Mouse (Mus musculus) liver, postnatal 0 days (tissue): ENCODE data around the gene Olfr312. TPM values are rescaled to one million over a fixed set of nuclear protein-coding genes. Genes with fewer than 3 reads are reported as not detected.

ENCODE experiments used
- ATAC-seq: fragments of 200-750 bp; cut with Nextera tagmentation; 2 replicates; pipeline ENCODE4 v1.8.0; 2017; ENCODE audit warnings: mild to moderate bottlenecking, moderate library complexity
- DNase-seq: peaks from one replicate; pipeline ENCODE4 v3.0.0-alpha.2; 2016
- H3K27ac ChIP-seq: fragments of 300-500 bp; sonication (generic); 2 replicates; pipeline ENCODE4 v1.5.1; 2014; ENCODE audit warnings: antibody characterized with exemption, moderate library complexity, mild to moderate bottlenecking, low read depth
- H3K27me3 ChIP-seq: fragments of 300-500 bp; sonication (generic); 2 replicates; pipeline ENCODE4 v1.6.1; 2014; ENCODE audit warnings: low read length, control low read depth, mixed read lengths; ENCODE audit not compliant: insufficient read depth
- H3K36me3 ChIP-seq: fragments of 300-500 bp; sonication (generic); replicated peaks from 2 replicates; pipeline ENCODE4 v1.6.1; 2014; ENCODE audit warnings: mild to moderate bottlenecking, control low read depth, low read length, moderate library complexity, mixed read lengths; ENCODE audit not compliant: insufficient read depth
- H3K4me1 ChIP-seq: fragments of 300-500 bp; sonication (generic); 2 replicates; pipeline ENCODE4 v1.6.1; 2014; ENCODE audit warnings: antibody characterized with exemption, mild to moderate bottlenecking, control low read depth; ENCODE audit not compliant: insufficient read depth
- H3K4me2 ChIP-seq: fragments of 300-500 bp; sonication (generic); 2 replicates; pipeline ENCODE4 v1.6.1; 2014; ENCODE audit warnings: low read depth, mild to moderate bottlenecking, low read length, moderate library complexity, mixed read lengths
- H3K4me3 ChIP-seq: fragments of 300-500 bp; sonication (generic); 2 replicates; pipeline ENCODE4 v1.5.1; 2014; ENCODE audit warnings: low read depth, low read length
- H3K9ac ChIP-seq: fragments of 300-500 bp; sonication (generic); replicated peaks from 2 replicates; pipeline ENCODE4 v1.6.1; 2014; ENCODE audit warnings: mild to moderate bottlenecking, moderate library complexity
- H3K9me3 ChIP-seq: fragments of 300-500 bp; sonication (generic); 2 replicates; pipeline ENCODE4 v1.6.1; 2016; ENCODE audit warnings: mild to moderate bottlenecking, control low read depth, low read length, mixed read lengths
- CTCF ChIP-seq: sonication (generic); IDR thresholded peaks from 2 replicates; pipeline ENCODE4 v1.5.1; 2016; ENCODE audit warnings: antibody characterized with exemption, low read depth
- EP300 ChIP-seq: IDR thresholded peaks from 2 replicates; pipeline ENCODE4 v1.6.1; 2016; ENCODE audit warnings: antibody characterized with exemption, low read depth, mild to moderate bottlenecking
- WGBS: fragments of 180-500 bp; shearing (Covaris S2); extraction: QIAGEN DNeasy Blood & Tissue Kit; methylation state at CpG from one replicate; pipeline ENCODE4 v1.1.7; 2014; ENCODE audit not compliant: insufficient replicate concordance; 5-methylcytosine and 5-hydroxymethylcytosine counted together
- polyA plus RNA-seq: library from polyadenylated mRNA; unstranded; fragments of >200 nt; fragmentation: Nextera tagmentation; extraction: Ambion mirVana; gene quantifications from 2 replicates; pipeline ENCODE4 v1.2.1, GENCODE M21; 2015

Olfr312 gene
- polyA plus RNA-seq, 1 experiment from 2014 or later, result not detected

DNA sequence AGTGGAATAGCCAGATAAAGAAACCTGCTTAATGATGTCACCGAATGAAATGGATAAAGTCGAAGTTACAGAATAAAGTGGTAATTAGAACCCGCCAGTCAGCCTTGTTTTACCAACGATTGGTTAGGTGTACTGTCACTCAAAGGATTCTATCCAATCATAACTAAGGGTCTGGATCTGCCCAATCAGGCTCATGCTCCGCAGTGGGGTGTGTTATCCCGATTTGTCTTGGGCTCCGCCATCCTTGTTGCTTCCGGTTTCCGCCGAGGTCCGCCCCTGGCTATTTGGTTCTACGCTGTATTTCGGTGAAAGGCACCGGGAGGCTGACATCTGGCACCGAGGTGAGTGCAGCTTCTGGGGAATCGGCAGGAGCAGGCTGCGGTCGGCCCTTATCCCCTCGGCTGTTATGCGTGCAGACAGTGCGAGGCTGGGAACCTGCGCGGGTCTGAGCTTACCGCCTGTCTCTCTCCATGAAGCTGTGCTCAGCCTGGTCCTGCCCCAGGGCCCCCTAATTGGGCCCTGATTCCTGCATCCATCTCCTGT lies 18.0 kb downstream of the Olfr312 start, which contains the start of gene Gm12258:
Gene Gm12258 (plus strand): TSS at position 240 of the 543 bp plus-strand sequence.
- peak; percentile 100 for ATAC-seq
- DNase-seq, result peak; percentile 88
- 0% methylated on average over 24 of the region's 24 CpGs for WGBS
- TF ChIP-seq EP300 (peak; percentile 57; the same call in 1 of the 2 replicates), CTCF (no peak)
- H3K9ac ChIP-seq, result peak within 1 kb of the TSS; percentile 79
- H3K4me1 ChIP-seq, result peaks cover 10% of the 10 kb centered on the region
- H3K27me3 ChIP-seq, result no peaks in the 10 kb centered on the region
- H3K4me2 ChIP-seq, result peak within 1 kb of the TSS; percentile 88
- peak within 1 kb of the TSS; percentile 70 for H3K4me3 ChIP-seq
- H3K9me3 ChIP-seq, result no peaks in the 10 kb centered on the region
- H3K27ac ChIP-seq, result peak within 1 kb of the TSS; percentile 60
- peaks cover 4% of the 10 kb centered on the region; the same call in 1 of the 2 replicates for H3K36me3 ChIP-seq

DNA sequence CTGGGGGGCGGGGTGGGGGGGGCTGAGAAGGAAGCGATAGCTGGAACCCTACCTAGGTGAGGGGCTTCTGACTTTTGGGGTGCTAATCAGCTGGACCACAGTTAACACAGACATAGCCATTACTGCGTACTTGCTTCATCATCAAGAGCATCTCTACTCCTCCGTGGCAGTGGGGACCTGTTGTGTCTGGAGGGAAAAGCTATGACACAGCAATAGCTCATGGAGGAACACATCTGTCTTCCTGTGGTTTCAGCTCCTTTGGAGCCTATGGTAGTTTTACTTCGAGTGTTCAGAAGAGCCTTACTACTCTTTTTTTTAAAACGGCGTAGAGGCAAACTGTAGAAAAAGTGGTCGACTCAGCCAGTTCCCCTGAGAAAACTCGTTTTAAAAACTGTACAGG lies 18.6 kb downstream of the Olfr312 start:
- DNase-seq, result no peak
- WGBS, result 20% methylated on average over 9 of the region's 9 CpGs
- Histone ChIP-seq H3K27me3 (no peaks in the 10 kb centered on the region), H3K9ac (peak overlapping the region; percentile 79), H3K4me3 (peak overlapping the region; percentile 70), H3K4me2 (peak overlapping the region; percentile 88), H3K36me3 (peaks cover 7% of the 10 kb centered on the region; the same call in 1 of the 2 replicates), H3K4me1 (peaks cover 10% of the 10 kb centered on the region), H3K9me3 (no peaks in the 10 kb centered on the region), H3K27ac (peak overlapping the region; percentile 60; the same call in 1 of the 2 replicates)
- no peak for ATAC-seq
- TF ChIP-seq EP300 (no peak), CTCF (no peak)

DNA sequence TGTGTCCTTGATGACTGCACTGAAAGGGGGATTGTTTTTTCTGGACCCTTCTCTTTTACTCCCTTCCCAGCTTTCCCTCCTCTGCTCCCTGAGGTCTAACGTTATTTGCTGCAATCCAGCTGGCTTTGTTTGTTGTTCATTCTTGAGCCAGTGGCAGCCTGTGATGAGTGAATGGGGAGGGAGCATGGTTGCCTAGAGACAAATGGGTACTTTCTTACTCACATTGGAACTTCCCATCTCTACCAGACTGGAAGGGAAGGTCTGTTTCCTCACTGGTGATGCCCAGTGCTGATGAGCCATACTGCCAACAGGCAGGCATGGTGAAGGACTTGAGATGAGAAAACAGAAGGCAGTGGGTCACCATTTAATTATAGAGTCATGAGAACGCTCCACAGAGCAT lies 20.7 kb downstream of the Olfr312 start:
- Histone ChIP-seq H3K27ac (no peak overlapping the region), H3K36me3 (peaks cover 15% of the 10 kb centered on the region), H3K9ac (no peak overlapping the region), H3K9me3 (no peaks in the 10 kb centered on the region), H3K4me1 (peaks cover 10% of the 10 kb centered on the region), H3K4me2 (no peak overlapping the region), H3K27me3 (no peaks in the 10 kb centered on the region), H3K4me3 (no peak overlapping the region)
- 70% methylated on average over 2 of the region's 2 CpGs for WGBS
- ATAC-seq, result no peak
- no peak for DNase-seq
- no peak for TF ChIP-seq CTCF

DNA sequence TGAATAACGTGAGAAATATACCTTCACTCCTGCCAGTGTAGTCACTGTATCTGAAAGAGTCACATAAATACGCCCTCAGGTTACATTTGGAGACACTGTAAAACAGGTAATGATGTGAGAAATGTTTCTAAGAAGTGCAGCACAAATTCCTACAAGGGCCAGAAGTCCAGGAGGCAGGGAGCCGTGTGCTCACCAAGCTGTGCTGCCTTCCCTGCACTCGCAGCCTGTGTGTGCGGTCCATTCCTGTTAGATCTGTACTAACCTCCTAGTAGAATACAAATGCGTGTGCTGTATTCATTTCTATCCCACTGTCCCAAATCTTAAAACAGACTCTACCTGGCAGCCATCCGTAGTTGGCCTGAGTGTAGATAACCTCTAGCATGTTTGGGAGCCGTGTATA lies 31.7 kb downstream of the Olfr312 start:
- WGBS, result 87% methylated on average over 8 of the region's 8 CpGs
- Histone ChIP-seq H3K27ac (no peak overlapping the region), H3K36me3 (peaks cover 44% of the 10 kb centered on the region), H3K4me1 (no peaks in the 10 kb centered on the region), H3K4me2 (no peak overlapping the region), H3K9ac (no peak overlapping the region), H3K9me3 (peaks cover 21% of the 10 kb centered on the region), H3K4me3 (no peak overlapping the region), H3K27me3 (no peaks in the 10 kb centered on the region)
- DNase-seq, result no peak
- ATAC-seq, result no peak
- TF ChIP-seq CTCF, result no peak
- TF ChIP-seq EP300, result no peak

DNA sequence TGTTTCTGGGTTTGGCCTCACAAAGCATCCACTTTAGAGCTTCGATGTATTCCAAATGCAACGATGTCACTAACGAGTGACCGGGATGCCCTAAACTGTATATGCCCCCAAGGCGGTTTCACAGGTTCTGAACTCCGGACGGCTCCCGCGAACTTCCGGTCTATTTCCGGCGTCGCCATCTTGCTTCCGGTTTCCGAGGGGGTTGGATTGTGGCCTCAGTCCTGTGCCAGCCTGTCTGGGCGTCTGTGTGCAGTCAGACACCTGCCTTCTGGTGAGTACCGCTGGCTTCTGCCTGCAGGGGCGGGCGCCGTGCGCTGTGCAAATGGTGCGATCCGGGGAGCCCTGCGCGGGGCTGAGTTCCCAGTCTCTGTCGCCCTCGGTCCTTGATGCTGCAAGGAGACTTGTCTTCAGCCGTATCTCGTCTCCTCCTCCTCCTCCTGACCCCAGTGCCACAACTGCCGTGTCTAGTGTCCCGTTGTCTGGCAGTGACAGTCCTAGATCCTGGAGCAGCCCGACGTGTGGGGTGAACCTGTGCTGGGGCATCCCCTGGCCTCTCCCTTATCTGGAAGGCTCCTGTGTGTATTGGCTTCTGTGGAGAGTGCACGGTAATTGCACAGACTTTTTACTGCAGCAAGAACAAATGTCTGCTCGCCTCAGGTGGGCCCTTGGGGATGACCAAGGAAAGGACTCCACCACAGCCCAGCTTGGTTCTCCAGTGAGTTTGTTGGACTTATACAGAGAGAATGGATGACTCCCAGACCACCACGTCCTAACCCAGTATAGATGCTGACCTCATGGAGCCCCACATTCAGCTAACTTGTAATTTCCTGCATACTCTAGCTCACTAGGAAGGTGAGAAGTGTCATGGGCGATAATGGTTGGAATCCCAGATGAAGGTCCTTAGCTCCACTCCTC lies 38.3 kb downstream of the Olfr312 start, which contains the start of gene 2810021J22Rik:
Gene 2810021J22Rik (plus strand): TSS at position 178 of the 915 bp plus-strand sequence.
- TF ChIP-seq EP300 (no peak; the same call in 1 of the 2 replicates), CTCF (peak; percentile 39)
- peak; percentile 95 for ATAC-seq
- Histone ChIP-seq H3K27ac (peak within 1 kb of the TSS; percentile 75), H3K9ac (peak within 1 kb of the TSS; percentile 77), H3K9me3 (no peaks in the 10 kb centered on the region), H3K27me3 (no peaks in the 10 kb centered on the region), H3K4me2 (peak within 1 kb of the TSS; percentile 93), H3K36me3 (0 out of 2 replicates have a peak, but pooled peaks cover 7% of the 10 kb centered on the region), H3K4me3 (peak within 1 kb of the TSS; percentile 87), H3K4me1 (peaks cover 8% of the 10 kb centered on the region)
- WGBS, result 3% methylated on average over 37 of the region's 37 CpGs
- DNase-seq, result peak; percentile 87

DNA sequence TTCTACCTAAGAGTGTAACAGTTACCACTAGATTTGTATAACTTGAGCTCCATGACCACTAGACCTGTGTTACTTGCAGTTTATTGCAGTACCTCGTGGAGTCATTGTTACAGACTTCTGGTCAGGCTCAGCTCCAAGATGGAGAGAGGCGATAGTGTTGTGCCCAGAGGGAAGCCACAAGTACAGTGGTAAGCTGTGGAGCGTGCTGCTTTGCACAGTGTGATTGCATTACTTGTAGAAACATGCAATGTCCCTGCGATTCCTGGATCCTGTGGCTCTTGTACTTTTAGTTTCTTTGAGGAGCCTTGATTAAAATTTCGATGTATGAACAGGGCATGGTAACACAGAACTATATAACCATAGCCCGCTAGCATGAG lies 38.9 kb downstream of the Olfr312 start:
- peak overlapping the region; percentile 87 for H3K4me3 ChIP-seq
- 0 out of 2 replicates have a peak, but pooled peaks cover 7% of the 10 kb centered on the region for H3K36me3 ChIP-seq
- no peak overlapping the region; the same call in 1 of the 2 replicates for H3K27ac ChIP-seq
- H3K27me3 ChIP-seq, result no peaks in the 10 kb centered on the region
- ATAC-seq, result no peak
- peaks cover 8% of the 10 kb centered on the region for H3K4me1 ChIP-seq
- DNase-seq, result no peak
- WGBS, result 71% methylated on average over 6 of the region's 6 CpGs
- no peaks in the 10 kb centered on the region for H3K9me3 ChIP-seq
- peak overlapping the region; percentile 77; the same call in 1 of the 2 replicates for H3K9ac ChIP-seq
- no peak for TF ChIP-seq CTCF
- no peak for TF ChIP-seq EP300
- H3K4me2 ChIP-seq, result peak overlapping the region; percentile 93
